Mouse (Mus musculus) forebrain, embryonic 14.5 days (tissue): Measurements from ENCODE around the gene Reep3. TPM values are rescaled to one million over a fixed set of nuclear protein-coding genes. Genes with fewer than 3 reads are reported as not detected.

ENCODE experiments used
- ATAC-seq: fragments of 200-750 bp; cut with Nextera tagmentation; 2 replicates; pipeline ENCODE4 v1.8.0; 2017; ENCODE audit warnings: mild to moderate bottlenecking, moderate library complexity
- DNase-seq: peaks from one replicate; pipeline ENCODE4 v3.0.0-alpha.2; 2015; ENCODE audit warnings: low spot score
- H3K27ac ChIP-seq: fragments of 300-500 bp; sonication (generic); 2 replicates; pipeline ENCODE4 v1.5.1; 2014; ENCODE audit warnings: low read depth, mild to moderate bottlenecking, control low read depth, low read length, moderate library complexity
- H3K27me3 ChIP-seq: fragments of 300-500 bp; sonication (generic); replicated peaks from 2 replicates; pipeline ENCODE4 v1.6.1; 2014; ENCODE audit warnings: low read length, control low read depth, mixed read lengths; ENCODE audit not compliant: control insufficient read depth, insufficient read depth
- H3K36me3 ChIP-seq: fragments of 300-500 bp; sonication (generic); 2 replicates; pipeline ENCODE4 v1.6.1; 2014; ENCODE audit warnings: low read length, control low read depth; ENCODE audit not compliant: control insufficient read depth, insufficient read depth
- H3K4me1 ChIP-seq: fragments of 300-500 bp; sonication (generic); 2 replicates; pipeline ENCODE4 v1.6.1; 2014; ENCODE audit warnings: antibody characterized with exemption, low read length, control low read depth; ENCODE audit not compliant: control insufficient read depth, insufficient read depth
- H3K4me2 ChIP-seq: fragments of 300-500 bp; sonication (generic); 2 replicates; pipeline ENCODE4 v1.6.1; 2014; ENCODE audit warnings: mild to moderate bottlenecking, control low read depth, low read length
- H3K4me3 ChIP-seq: fragments of 300-500 bp; sonication (generic); 2 replicates; pipeline ENCODE4 v1.5.1; 2014; ENCODE audit warnings: low read depth, low read length, control low read depth
- H3K9ac ChIP-seq: fragments of 300-500 bp; sonication (generic); 2 replicates; pipeline ENCODE4 v1.6.1; 2014; ENCODE audit warnings: mild to moderate bottlenecking, low read length, control low read depth, moderate library complexity
- H3K9me3 ChIP-seq: fragments of 300-500 bp; sonication (generic); replicated peaks from 2 replicates; pipeline ENCODE4 v1.6.1; 2016; ENCODE audit warnings: low read length, control low read depth, mixed read lengths; ENCODE audit not compliant: control insufficient read depth
- WGBS: fragments of 180-500 bp; shearing (Covaris S2); extraction: QIAGEN DNeasy Blood & Tissue Kit; methylation state at CpG from one replicate; pipeline ENCODE4 v1.1.7; 2014; 5-methylcytosine and 5-hydroxymethylcytosine counted together
- polyA plus RNA-seq: library from polyadenylated mRNA; unstranded; fragments of >200 nt; fragmentation: Nextera tagmentation; extraction: Ambion mirVana; gene quantifications from 2 replicates; pipeline ENCODE4 v1.2.1, GENCODE M21; 2014

The Reep3 gene
- polyA plus RNA-seq, 1 experiment from 2014 or later = 26.7 TPM

DNA sequence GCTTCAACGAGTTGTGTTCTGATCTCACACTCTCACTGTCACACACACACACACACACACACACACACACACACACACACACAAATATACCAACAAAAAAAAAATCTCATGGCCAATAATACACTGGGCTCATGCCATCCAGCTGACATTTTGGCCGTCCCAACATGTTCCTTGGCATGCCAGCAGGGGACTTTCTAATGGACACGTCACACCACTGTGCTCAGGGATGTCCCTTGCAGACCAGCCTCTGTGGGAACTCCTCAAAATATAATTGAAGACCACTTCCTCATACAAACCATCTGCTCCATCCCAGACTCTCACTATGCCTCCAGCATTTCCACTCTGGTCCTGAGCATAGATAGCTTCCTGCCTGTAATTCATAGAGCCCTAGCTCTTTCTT, 30.3 kb downstream of the Reep3 start:
- ATAC-seq (no peak), DNase-seq (no peak)
- no peak overlapping the region for H3K4me3 ChIP-seq
- no peaks in the 10 kb centered on the region for H3K27me3 ChIP-seq
- WGBS = 71% methylated on average over 3 of the region's 3 CpGs
- H3K4me2 ChIP-seq = no peak overlapping the region
- H3K27ac ChIP-seq = no peak overlapping the region; the same call in 1 of the 2 replicates
- H3K36me3 ChIP-seq = no peaks in the 10 kb centered on the region
- peaks cover 10% of the 10 kb centered on the region; the same call in 1 of the 2 replicates for H3K4me1 ChIP-seq
- no peaks in the 10 kb centered on the region for H3K9me3 ChIP-seq
- no peak overlapping the region for H3K9ac ChIP-seq

- no peak overlapping the region for H3K4me2 ChIP-seq
- H3K27ac ChIP-seq = peak overlapping the region; percentile 33
- ATAC-seq = peak; percentile 47; the same call in 1 of the 2 replicates
- H3K9me3 ChIP-seq = no peaks in the 10 kb centered on the region
- H3K27me3 ChIP-seq = no peaks in the 10 kb centered on the region
- DNase-seq = no peak
- 44% methylated on average over 5 of the region's 5 CpGs for WGBS
- H3K36me3 ChIP-seq = no peaks in the 10 kb centered on the region
- H3K9ac ChIP-seq = no peak overlapping the region
- H3K4me3 ChIP-seq = no peak overlapping the region
- peaks cover 13% of the 10 kb centered on the region; the same call in 1 of the 2 replicates for H3K4me1 ChIP-seq
Measured at GRCm38 (mm10) chr10:67065927-67066326, 30.8 kb downstream of the Reep3 start.

DNA sequence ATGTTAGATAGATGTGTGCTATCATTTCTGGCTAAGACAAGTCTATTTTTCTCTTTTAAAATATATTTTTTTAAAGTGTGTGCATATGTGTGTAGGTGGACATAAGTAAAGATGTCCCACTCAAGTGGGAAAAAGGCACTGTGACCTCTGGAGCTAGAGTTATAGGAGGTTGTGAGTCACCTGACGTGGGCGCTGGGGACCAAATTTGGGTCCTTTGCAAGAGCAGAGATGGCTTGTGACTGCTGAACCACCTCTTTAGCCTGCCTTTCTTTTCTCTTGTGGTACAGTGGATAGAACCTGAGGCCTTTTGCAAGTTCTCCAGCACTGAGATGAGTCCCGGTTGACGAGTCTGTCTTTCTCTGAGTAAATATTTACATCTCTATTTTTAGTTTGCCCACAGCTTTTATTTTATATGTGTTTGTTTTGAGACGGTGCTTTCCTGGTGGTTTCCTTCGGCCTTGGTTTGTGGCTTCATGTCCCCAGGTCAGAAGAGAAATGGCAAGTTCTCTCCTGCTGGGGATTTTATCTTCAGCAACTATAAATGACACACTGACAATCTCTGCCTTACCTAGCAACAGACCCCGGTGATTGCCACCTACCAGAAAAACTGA, 31.4 kb downstream of the Reep3 start:
- Histone ChIP-seq H3K27ac (peak overlapping the region; percentile 33), H3K27me3 (no peaks in the 10 kb centered on the region), H3K4me1 (peaks cover 13% of the 10 kb centered on the region; the same call in 1 of the 2 replicates), H3K36me3 (no peaks in the 10 kb centered on the region), H3K9me3 (no peaks in the 10 kb centered on the region), H3K9ac (no peak overlapping the region), H3K4me2 (no peak overlapping the region), H3K4me3 (no peak overlapping the region)
- no peak for DNase-seq
- 87% methylated on average over 7 of the region's 7 CpGs for WGBS
- ATAC-seq = no peak

DNA sequence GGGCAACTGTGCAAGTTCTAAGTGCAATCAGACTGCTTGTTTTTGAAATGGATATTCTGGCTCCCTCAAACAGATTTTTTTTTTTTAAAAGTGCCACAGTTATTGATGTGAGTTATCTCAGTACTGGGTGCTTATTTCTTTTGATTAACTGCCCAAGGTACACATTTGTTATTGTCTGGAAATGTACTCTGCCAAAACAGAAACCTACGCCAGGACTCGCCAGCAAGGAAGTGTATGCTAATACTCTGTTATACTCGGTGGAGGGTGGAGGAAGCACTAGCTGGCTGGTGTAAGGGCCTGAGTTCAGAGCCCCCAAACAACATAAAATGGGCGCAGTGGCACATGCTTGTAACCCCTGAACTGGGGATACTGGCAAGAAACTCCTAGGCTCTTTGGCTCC, 34.9 kb downstream of the Reep3 start:
- Histone ChIP-seq H3K27ac (peak overlapping the region; percentile 65), H3K9me3 (no peaks in the 10 kb centered on the region), H3K4me1 (peaks cover 15% of the 10 kb centered on the region; the same call in 1 of the 2 replicates), H3K4me2 (no peak overlapping the region; the same call in 1 of the 2 replicates), H3K4me3 (no peak overlapping the region), H3K27me3 (no peaks in the 10 kb centered on the region), H3K9ac (no peak overlapping the region), H3K36me3 (no peaks in the 10 kb centered on the region)
- DNase-seq (no peak), ATAC-seq (peak; percentile 25; the same call in 1 of the 2 replicates)
- WGBS = 36% methylated on average over 4 of the region's 4 CpGs

DNA sequence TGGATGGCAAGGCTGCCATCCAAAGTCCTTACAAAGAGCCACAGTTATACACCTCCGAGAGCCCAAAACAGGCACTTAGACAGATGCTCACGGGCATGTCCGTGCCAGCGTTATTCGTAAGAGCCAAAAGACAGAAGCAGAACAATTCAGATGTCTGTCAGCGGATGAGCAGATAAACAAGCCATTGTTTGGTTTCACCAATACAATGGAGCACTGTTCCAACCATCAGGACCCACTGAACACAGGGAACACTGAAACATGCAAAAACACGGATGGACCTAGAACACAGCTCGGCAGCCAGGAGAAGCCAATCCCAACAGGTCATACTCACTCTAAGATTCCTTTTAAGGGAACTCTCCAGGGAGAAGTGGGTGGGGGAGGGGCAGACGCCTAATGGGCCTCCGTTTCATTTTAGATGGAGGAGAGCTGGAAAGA, 35.4 kb downstream of the Reep3 start:
- Histone ChIP-seq H3K4me1 (peaks cover 17% of the 10 kb centered on the region; the same call in 1 of the 2 replicates), H3K9me3 (no peaks in the 10 kb centered on the region), H3K27ac (peak overlapping the region; percentile 65), H3K36me3 (no peaks in the 10 kb centered on the region), H3K27me3 (no peaks in the 10 kb centered on the region), H3K4me2 (no peak overlapping the region; the same call in 1 of the 2 replicates), H3K9ac (no peak overlapping the region), H3K4me3 (no peak overlapping the region)
- DNase-seq (peak; percentile 75), ATAC-seq (peak; percentile 44; the same call in 1 of the 2 replicates)
- 15% methylated on average over 10 of the region's 10 CpGs for WGBS

DNA sequence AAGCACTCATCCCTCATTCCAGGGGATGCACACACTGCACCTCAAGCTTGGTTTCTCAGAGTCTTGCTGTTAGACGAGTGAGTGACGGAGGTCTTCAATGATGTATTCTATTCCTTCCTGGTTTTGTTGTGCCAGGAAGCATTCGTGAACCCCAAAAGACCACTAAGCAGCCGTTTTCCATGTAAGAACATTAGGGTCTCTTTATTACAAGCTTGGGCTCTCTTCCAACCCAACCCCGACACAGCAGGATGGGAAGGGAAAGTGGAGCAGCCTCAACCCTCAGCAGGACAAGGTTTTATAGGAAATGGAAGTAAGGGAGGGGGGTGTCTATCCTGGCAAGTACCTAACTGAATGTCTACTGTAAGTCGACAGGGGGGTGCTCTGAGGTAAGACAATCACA, 38.0 kb downstream of the Reep3 start:
- H3K9me3 ChIP-seq = no peaks in the 10 kb centered on the region
- H3K4me2 ChIP-seq = no peak overlapping the region
- peak overlapping the region; percentile 49; the same call in 1 of the 2 replicates for H3K27ac ChIP-seq
- H3K4me1 ChIP-seq = peaks cover 22% of the 10 kb centered on the region; the same call in 1 of the 2 replicates
- H3K27me3 ChIP-seq = no peaks in the 10 kb centered on the region
- H3K4me3 ChIP-seq = no peak overlapping the region
- no peaks in the 10 kb centered on the region for H3K36me3 ChIP-seq
- ATAC-seq = no peak
- peak; percentile 56 for DNase-seq
- H3K9ac ChIP-seq = no peak overlapping the region
- WGBS = 44% methylated on average over 6 of the region's 6 CpGs

- no peak overlapping the region for H3K4me3 ChIP-seq
- H3K27ac ChIP-seq = peak overlapping the region; percentile 49; the same call in 1 of the 2 replicates
- DNase-seq (peak; percentile 66), ATAC-seq (peak; percentile 18; the same call in 1 of the 2 replicates)
- H3K36me3 ChIP-seq = no peaks in the 10 kb centered on the region
- H3K4me2 ChIP-seq = no peak overlapping the region
- WGBS = 56% methylated on average over 7 of the region's 7 CpGs
- no peaks in the 10 kb centered on the region for H3K27me3 ChIP-seq
- no peak overlapping the region for H3K9ac ChIP-seq
- no peaks in the 10 kb centered on the region for H3K9me3 ChIP-seq
- peaks cover 26% of the 10 kb centered on the region; the same call in 1 of the 2 replicates for H3K4me1 ChIP-seq
Measured at GRCm38 (mm10) chr10:67058297-67058696, 38.4 kb downstream of the Reep3 start.

- Histone ChIP-seq H3K36me3 (no peaks in the 10 kb centered on the region), H3K4me3 (no peak overlapping the region), H3K27ac (no peak overlapping the region), H3K9ac (no peak overlapping the region), H3K4me2 (no peak overlapping the region), H3K27me3 (no peaks in the 10 kb centered on the region), H3K9me3 (no peaks in the 10 kb centered on the region), H3K4me1 (peaks cover 31% of the 10 kb centered on the region)
- DNase-seq (no peak), ATAC-seq (no peak)
- WGBS = 94% methylated on average over 6 of the region's 6 CpGs
Measured at GRCm38 (mm10) chr10:67057696-67058095, 39.0 kb downstream of the Reep3 start.

GRCm38 (mm10) chr10:67057208-67057607, 39.5 kb downstream of the Reep3 start:
- Histone ChIP-seq H3K36me3 (no peaks in the 10 kb centered on the region), H3K27me3 (no peaks in the 10 kb centered on the region), H3K9ac (no peak overlapping the region), H3K4me2 (no peak overlapping the region), H3K4me3 (no peak overlapping the region), H3K9me3 (no peaks in the 10 kb centered on the region), H3K4me1 (peaks cover 33% of the 10 kb centered on the region), H3K27ac (no peak overlapping the region)
- DNase-seq (no peak), ATAC-seq (no peak)
